Mouse (Mus musculus): Measurements from ENCODE around the gene Stac.

Gene Stac

GRCm38 (mm10) chr9:111689680-111690483, at the start of gene Stac:
Stac (minus strand) TSS chr9:111690348.
- DNase-seq (ENCODE audit: low spot score), result no peak

- no peak for DNase-seq (ENCODE audit: low spot score)
Measured at GRCm38 (mm10) chr9:111739431-111740245, 49.5 kb upstream of the Stac start.

- DNase-seq (ENCODE audit: low spot score), result no peak
Measured at GRCm38 (mm10) chr9:111739026-111739425, 48.9 kb upstream of the Stac start.

- no peak for DNase-seq (ENCODE audit: low spot score)
Measured at GRCm38 (mm10) chr9:111737796-111738195, 47.6 kb upstream of the Stac start.

- DNase-seq (ENCODE audit: low spot score), result no peak
Measured at GRCm38 (mm10) chr9:111735931-111736330, 45.8 kb upstream of the Stac start.

GRCm38 (mm10) chr9:111731939-111732670, 42.0 kb upstream of the Stac start:
- DNase-seq (ENCODE audit: low spot score), result no peak

- no peak for DNase-seq (ENCODE audit: low spot score)
Measured at GRCm38 (mm10) chr9:111724981-111725593, 34.9 kb upstream of the Stac start.

GRCm38 (mm10) chr9:111714457-111714856, 24.3 kb upstream of the Stac start:
- DNase-seq (ENCODE audit: low spot score), result no peak

- DNase-seq (ENCODE audit: low spot score), result no peak
Measured at GRCm38 (mm10) chr9:111700101-111700500, 10.0 kb upstream of the Stac start.

- DNase-seq (ENCODE audit: low spot score), result no peak
Measured at GRCm38 (mm10) chr9:111690484-111690855, 322 bp upstream of the Stac start.

GRCm38 (mm10) chr9:111689146-111689545, 1.0 kb downstream of the Stac start:
- no peak for DNase-seq (ENCODE audit: low spot score)

- no peak for DNase-seq (ENCODE audit: low spot score)
Measured at GRCm38 (mm10) chr9:111684170-111684569, 6.0 kb downstream of the Stac start.

- no peak for DNase-seq (ENCODE audit: low spot score)
Measured at GRCm38 (mm10) chr9:111679516-111679915, 10.6 kb downstream of the Stac start.

GRCm38 (mm10) chr9:111669816-111670215, 20.3 kb downstream of the Stac start:
- no peak for DNase-seq (ENCODE audit: low spot score)

- no peak for DNase-seq (ENCODE audit: low spot score)
Measured at GRCm38 (mm10) chr9:111655066-111655465, 35.1 kb downstream of the Stac start.

GRCm38 (mm10) chr9:111644228-111644627, 45.9 kb downstream of the Stac start:
- DNase-seq (ENCODE audit: low spot score), result no peak

- no peak for DNase-seq (ENCODE audit: low spot score)
Measured at GRCm38 (mm10) chr9:111643369-111643768, 46.8 kb downstream of the Stac start.

- DNase-seq (ENCODE audit: low spot score), result no peak
Measured at GRCm38 (mm10) chr9:111637641-111638040, 52.5 kb downstream of the Stac start.

- no peak for DNase-seq (ENCODE audit: low spot score)
Measured at GRCm38 (mm10) chr9:111632833-111633232, 57.3 kb downstream of the Stac start.

GRCm38 (mm10) chr9:111621191-111621590, 69.0 kb downstream of the Stac start:
- DNase-seq (ENCODE audit: low spot score), result no peak

- no peak for DNase-seq (ENCODE audit: low spot score)
Measured at GRCm38 (mm10) chr9:111611341-111611740, 78.8 kb downstream of the Stac start.

GRCm38 (mm10) chr9:111608762-111609161, 81.4 kb downstream of the Stac start:
- no peak for DNase-seq (ENCODE audit: low spot score)
